Mouse (Mus musculus) heart, adult 11 months (tissue): ENCODE data around the gene Crtap.
A peak's percentile ranks its signal among the peaks of the same experiment; 100 is the strongest.
"Not testable (repeated sequence)": the region's sequence is repeated elsewhere in the genome, so short reads cannot be mapped to it uniquely, and the experiment has no call there.

ENCODE experiments used
- DNase-seq: peaks from one replicate; pipeline ENCODE4 v3.0.0; 2022

The Crtap gene

DNA sequence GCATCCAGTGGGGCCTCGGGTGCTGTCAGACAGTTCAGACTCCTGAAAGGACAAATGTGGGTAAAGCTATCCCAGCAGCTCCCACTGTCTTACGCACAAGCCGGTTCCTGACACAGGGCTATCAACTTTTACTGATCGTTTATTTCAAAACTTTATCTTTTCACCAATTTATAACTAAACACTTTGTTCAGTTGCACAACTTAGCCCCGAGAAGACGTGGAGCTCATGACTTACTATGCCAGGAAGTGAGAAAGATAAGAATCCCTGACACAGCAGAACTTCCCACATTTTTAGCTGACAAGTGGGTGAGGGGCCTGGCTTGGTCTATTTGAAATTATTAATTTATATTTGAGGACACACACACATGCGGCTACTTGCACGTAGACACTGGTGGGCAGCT is 4.2 kb upstream of the Crtap start:
- DNase-seq: no peak

DNA sequence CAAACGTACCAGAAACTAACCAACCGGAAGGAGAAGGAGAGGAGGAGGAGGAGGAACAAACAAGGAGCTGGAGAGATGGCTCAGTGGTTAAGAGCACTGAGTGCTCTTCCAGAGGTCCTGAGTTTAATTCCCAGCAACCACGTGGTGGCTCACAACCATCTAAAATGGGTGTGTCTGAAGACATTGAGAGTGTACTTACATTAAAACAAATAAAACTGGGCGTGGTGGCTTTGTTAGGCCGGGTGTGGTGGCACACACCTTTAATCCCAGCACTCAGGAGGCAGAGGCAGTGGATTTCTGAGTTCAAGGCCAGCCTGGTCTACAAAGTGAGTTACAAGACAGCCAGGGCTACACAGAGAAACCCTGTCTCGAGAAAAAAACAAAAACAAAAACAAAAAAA is 3.7 kb upstream of the Crtap start:
- not testable (repeated sequence) for DNase-seq

DNA sequence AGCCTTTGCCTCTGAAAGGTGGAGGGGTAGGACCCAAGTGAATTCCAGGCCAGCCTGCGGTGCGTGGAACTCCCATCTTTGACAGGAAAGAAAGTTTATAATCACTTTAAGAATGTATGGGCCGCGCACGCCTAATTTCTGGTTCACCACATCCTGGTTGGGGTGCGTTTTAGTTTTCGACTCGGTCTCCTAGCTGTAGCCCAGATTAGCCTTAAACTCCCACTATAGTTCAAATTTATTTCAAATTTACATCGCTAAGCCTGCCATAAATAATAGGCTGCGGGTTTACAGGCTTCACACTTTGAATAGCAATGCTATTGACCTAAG is 237 bp upstream of the Crtap start:
- DNase-seq: no peak

DNA sequence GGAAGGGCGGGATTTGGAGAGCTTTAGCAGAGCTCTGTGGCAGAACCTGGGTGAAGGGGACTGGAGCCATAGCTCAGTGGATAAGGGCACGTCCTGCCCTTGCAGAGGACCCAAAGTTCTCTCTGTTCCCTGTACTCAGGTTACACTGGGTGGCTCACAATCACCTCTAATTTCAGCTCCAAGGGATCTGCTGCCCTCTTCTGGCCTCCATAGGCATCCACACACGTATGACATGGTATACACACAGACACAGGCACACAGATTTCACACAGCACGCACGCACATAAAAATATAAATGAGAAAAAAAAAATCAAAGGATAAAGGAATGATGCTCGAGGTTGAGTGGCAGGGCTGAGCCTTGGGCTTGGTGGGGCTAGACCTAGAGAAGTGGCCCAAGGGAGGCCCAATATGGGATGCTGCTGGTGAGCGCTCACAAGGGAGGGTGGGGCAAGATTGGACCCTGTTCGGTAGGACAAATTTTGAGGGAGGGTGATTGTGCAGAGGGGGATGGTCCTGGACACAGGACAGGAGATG is 1.0 kb downstream of the Crtap start:
- DNase-seq: peak; percentile 93

DNA sequence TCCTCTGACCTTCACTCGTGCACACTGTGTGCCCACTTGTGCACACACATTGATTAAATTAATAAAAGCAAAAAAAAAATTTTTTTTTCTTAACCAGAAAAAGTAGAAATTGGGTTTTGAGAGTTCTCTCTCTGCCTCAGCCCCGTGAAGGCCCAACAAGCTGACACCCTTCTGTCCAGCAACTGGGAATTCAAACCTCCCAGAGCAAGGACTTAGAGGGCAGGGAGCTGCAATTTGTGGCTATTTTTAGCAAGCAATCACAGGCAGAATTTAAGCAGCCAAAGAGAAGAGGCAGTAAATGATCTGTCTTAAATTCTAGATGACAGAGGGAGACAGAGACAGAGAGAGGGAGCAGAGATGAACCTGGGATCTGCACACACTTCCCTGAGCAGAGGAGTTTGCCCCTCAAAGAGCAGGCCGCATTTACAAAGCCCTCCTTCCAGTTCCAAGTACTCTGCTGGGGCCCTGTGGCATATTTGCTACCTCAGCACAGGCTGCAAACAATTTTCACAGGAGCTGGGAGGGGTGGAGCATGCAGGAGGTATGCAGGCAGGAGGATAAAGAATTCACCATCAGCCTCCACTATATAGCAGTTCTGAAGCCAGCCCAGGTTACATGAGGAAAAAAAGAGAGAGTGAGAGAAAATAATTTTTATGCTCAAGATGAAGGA is 1.6 kb downstream of the Crtap start:
- peak; percentile 89 for DNase-seq

DNA sequence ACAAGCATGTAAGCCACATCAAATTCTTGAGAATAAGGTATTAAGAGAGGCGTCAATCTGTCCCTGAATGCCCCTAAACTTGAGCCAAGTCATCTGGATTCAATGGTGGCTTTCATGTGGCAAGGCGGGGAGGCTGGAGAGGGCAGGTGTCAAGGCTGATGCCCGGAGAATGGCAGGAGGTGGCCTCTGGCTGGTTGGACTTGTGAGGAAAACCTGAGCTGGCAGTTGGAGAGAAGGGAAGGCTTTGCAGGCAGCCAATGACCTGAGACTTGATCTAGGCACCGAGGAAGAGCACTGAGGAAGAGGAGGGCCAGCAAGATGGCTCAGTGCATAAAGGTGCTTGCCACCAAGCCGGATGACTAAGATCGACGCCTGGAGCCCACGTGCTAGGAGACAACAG is 2.2 kb downstream of the Crtap start:
- DNase-seq: peak; percentile 85

DNA sequence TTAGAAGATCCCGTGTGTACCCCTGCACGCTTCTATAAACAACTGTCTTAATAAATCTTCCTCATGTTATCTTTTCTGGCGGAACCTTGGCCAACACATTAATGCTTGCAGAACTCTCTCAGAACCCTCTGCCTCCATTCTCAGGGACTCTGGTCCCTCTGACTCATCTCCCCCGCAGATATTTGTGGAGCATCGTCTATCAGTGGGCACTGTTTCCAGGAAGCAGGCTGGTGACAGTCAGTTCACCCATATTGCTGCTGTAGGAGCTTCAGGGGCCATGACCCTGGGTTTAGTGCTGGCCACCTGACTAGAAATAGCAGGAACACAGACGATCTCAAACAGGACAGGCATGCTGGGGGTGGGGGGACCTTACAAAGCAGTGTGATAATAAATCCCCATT is 3.4 kb downstream of the Crtap start:
- DNase-seq: no peak

DNA sequence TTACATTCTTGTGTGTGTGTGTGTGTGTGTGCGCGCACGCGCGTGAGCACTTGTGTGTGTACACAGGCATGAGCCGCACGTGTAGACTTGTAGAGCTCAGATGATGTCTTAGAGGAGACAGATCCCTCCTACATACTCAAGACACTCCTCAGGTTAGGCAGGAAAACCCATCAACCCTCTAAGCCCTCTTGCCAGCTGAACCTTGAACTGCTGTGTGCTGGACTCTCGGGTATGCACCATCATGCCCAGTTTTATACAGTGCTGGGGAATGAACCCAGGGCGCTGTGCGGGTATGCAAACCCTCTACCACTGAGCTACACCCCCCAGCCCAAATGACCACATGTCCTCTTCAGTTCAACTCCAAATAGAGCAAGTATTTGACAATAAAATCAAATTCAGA is 5.3 kb downstream of the Crtap start:
- DNase-seq: no peak

DNA sequence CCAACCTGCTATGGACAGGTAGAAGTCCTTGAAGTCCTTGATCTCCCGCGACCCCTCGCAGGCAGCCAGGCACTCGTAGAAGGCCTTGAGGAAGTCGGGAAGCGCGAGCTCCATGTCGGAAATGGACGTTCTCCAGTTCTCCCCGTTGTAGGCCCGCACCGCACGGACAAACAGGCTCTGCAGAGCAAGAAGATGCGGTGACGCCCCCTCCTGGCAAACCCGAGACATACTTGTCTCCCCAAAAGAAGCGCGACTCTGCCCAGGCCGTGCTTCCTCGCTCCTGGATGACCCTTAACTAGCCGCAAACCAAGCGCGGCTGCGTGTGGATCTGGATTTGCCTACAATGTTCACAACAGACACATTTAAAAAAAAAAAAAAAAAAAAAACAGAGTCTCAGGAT is 5.8 kb downstream of the Crtap start:
- DNase-seq: no peak

DNA sequence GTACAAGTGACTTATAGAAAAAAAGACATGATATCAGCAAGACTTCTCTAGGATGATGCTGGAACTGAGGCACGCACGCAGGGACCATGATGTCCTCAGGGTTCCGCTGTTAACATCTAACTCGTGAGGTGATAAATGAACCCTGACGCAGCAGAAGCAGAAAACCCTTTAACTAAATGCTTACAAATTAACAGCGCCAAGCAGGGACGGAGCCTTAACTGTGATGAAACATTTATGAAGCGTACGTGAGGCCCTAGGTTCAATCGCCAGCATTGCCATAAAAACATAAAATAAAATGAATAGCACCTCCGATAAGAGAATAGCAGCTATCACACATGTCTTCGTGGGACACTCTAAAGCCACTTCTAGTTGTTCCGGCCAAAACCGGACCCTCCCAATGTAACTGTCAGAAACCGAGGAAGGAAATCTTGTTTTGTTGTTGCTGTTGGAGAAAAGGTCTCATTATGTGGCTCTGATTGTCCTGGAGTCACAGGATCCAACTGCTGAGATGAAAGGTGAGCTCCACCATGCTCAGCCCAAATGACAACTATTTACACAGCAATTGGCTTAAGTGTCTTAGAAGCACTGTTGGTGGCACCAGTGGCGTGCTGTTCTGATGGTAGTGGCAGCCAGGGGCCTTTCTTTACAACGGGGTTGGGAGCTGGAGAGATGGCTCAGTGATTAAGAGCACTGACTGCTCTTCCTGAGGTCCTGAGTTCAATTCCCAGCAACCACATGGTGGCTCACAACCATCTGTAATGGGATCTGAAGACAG is 7.4 kb downstream of the Crtap start:
- DNase-seq: no peak

DNA sequence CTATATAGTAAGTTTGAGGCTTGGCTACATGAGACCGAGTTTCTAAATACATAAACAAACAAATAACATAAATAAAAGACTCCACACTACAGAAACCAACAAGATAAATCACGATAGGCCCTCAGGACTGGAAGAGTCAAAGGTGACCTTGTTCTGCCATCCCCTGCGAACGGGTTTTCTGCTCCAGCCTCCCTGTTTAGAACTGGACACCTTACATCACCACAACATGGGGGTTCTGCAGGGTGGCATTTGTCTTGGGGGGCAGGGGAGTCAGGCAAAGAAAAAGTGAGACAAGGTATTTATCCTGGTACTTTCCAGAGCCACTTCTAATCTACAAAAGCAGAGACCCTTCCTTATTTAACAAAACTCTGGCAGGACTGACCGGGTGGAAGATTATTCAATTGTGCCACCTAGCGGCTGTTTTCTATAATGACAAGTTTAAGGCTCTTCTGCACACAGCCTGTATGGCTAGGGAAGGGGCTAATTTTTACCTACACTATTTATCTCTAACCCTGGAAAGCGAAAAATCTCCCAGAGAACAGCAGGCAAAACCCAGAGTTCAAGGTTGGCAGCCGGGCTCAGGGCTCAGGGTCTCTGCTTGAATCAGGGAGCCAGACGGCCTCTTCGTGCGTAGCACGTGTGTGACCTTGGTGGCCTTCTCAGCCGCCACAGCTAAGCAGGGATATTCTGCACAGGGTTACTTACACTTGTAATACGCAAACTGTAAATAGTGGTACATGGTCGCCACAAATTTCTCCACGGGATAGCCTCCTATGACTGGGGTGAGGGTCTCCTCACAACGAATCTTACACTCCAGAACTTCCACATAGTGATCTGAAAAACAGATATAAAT is 9.4 kb downstream of the Crtap start:
- peak; percentile 91 for DNase-seq

DNA sequence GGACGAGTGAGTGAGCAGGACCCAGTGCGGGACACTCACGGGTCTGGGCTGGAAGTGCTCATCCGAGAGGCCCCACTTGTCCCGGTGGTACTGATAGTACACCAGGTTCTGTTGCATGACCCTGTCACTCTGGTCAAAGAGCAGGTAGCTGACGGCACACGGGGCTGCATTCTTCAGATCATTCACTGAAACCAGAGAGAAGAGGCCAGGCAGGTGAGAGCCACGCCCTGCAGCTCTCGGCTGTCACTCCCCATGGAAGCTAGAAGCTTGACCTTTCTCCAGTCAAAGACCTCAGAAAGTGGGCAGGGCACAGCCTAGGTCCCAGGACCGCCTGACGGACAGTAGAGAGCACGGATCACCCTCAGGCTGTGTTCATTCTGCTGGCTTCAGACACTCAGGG is 10.6 kb downstream of the Crtap start:
- peak; percentile 88 for DNase-seq

DNA sequence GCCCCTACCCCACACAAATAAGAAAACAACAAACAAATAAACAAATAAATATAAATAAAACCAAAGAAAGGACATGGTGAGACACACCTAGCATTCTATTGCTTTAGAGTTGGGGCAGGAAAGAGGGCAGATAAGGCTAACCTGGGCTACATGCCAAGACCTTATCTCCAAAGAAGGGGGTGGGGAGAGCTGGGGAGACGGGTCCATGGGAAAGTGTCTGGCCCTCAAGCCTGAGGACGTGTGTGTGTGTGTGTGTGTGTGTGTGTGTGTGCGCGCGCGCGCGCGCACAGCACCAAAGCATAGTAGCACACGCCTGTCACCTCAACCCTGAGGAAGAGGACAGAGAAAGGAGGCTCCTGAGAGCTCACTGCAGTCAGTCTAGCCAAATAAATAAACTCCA is 13.3 kb downstream of the Crtap start:
- DNase-seq: peak; percentile 82

DNA sequence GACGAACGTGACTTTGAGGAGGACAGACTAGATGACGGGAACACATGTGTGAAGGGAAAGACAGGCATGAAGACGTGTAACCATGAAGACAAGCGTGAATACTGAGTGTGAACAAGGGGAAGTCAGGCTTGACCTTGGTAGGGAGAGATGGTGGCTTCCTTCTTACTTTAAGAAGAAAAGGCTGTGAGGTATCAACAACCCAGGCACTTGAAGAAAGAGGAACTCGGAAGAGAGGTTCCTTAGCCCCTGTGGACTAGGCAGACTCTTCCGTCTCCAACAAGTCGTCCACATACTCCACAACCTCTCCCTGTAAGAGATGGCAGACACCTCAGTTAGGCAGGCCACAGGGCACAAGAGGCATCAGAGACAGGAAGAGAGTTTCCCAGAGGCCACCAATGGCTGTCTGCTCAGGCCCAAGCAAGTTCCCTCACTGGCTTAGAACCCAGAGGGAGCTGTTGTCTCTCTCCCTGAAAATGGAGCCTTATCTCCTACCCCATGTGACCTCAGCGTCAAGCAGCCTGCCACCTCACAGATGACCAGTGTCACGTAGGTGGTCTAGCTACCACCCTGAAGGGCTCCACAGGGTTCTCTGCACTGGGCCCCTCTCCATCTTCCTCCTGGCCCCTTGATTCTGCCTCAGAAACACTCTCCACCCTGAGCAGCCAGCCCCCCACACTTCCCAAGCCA is 15.1 kb downstream of the Crtap start:
- DNase-seq: peak; percentile 70

DNA sequence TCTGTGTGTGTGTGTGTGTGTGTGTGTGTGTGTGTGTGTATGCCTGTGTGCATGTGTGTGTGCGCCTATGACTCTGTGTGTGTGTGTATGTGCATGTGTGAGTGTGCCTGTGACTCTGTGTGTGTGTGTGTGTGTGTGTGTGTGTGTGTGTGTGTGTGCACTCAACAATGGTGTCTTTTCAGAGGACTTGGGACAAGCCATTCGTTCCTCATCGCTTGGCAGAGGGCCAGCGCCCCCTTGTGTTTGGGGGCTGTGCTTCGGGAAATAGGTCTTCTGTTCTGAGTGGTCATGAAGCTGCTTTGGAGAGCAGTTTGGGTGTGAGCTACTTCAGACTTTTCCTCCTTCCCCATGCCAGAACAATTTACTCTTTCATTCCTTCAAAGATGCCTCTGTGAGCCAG is 18.8 kb downstream of the Crtap start:
- DNase-seq: peak; percentile 62

DNA sequence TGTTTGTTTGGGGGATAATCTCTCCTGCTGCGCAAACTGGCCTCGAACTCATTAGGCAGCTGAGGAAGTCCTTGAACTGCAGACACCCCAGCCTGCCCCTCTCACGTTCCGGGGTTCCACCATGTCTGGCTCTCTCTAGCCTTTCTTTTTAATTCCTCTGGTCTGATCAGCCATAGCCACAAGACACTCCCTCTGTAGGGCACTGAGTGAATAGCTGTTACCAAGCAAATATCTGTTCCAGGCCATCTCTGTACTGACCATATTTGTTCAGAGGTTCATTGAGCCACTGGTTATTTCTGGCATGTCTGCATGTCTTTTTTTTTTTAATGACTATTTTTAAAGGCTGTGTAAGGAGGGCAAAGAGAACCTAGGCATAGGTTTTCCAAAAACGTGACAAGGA is 21.1 kb downstream of the Crtap start:
- peak; percentile 72 for DNase-seq

DNA sequence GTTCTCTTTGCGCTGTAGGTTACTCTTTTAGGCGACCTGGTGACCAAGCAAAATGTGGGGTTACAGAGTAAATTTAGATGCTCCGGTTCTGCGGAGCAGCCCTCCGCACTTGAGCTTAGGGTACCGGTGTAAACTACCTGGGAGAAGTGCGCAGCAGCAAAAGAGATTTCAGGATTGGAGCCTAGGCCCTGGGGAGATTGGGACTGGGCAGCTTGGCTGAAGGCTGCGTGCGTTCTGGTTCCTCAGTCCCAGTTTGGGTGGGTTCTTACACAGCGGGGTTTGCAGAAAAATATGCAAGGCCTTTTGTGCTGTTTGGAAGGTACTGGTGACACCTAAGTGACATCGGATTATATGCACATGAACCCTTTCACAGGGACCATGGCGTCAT is 22.0 kb downstream of the Crtap start:
- DNase-seq: peak; percentile 78

DNA sequence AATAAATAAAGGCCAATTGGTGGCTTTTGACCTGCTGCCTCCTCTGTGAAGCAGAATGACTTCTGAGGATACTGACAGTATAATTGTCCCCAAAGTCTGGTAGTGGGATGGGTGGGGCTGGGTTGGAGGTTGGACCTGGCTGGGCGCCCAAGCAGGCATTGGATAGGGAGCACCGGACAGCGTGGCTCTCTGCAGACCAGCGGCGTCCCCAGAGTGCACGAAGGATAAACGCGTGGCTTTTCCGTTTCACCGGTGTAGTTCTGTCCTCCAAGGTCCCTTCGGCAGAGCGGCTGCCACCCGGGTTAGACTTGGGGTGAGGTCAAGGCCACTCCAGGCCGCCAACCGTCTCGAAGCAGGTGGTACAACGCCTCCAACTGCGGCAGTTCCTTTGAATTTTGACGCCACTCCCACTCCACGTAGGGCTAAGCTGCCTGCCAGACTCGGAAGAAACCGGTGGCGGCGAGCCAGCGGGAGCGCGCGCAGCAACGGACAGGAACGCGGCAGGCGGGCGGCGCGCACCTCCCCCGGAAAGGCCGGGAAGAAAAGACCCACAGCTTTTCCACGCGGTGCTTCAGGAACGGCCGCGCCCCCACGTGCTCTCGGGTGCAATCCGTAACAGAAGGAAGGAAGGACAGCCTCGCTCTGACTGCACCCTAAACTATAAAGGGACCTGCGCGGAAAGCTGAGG is 22.5 kb downstream of the Crtap start:
- peak; percentile 98 for DNase-seq

DNA sequence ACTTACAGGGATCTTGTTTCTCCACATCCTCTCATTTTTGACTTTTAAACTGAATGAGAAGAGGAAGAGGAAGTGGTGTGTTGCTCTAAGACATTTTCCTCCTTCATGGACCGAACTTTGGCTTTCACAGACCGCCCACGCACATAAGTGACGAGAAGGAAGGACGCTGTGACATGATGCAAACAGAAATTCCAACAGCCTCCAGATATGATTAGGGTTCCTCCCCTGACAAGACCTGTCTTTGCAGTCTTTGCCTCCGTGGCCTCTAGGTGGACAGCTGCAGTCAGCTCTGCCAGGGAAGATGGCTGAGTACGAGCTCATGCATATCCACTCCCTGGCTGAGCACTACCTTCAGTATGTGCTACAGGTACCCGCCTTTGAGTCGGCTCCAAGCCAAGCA is 60.6 kb downstream of the Crtap start, which contains the start of gene Bcl2a1c:
Gene Bcl2a1c, plus strand, starts transcription at position 281 of the 400 bp plus-strand sequence.
- DNase-seq: not testable (repeated sequence)

DNA sequence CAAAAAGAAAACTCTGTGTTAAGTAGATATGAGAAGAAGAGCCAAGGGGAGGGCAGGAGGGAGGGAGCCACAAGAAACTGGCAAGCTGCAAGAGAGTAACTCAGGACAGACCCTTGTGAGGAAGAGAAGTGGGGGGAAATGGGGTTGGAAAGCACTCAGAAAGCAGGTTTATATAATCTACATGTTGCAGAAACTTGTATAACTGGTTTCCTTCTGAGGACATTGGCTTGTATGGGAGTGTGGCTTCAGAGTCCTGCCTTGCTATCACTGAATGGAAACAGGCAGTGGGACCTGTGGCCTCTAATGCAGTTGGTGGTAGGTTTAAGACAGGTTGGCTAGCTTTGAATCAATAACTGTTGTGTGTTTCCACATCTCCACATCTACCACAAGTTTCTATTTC is 62.1 kb downstream of the Crtap start:
- not testable (repeated sequence) for DNase-seq

DNA sequence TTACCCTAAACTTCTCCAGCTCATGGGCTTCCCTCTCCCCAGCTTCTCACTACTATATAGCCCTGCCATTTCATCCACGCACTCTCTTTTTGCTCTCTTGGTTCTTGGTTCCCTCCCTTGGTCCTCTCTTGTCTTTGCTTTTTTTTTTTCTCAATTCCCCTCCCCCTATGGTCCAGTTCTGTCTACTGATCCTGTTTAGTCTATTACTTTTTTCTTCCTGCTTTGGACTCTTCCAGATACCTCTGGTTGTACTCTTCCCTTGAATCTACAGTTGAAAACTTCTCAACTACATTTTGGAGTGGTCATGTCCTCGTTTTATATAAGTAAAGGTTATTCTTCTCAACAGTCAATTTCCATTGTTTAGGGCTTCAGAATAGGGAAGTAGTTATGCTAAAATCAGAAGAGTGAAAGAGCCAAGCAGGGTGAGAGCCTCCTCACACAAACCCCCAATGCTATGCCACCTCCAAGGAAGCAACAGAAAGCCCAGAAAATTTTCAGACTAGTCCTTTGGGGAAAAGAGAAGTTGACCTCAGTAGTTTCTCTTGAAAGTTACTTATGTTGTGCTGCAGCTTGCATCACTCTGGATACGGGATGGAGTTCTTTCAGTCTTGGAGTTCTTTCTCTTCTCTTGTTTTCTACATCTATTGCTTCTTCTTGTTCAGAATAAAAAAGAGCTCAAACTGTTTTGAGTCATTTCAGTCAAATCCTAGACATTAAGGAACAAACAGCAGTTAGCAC is 64.3 kb downstream of the Crtap start:
- DNase-seq: no peak
